Mouse (Mus musculus) G1E (cell line): ENCODE measurements at regions not wholly inside any gene's neighbourhood (a gene's known extent, or its start where the extent isn't known, plus 50 kb on each side); places are given as distances from the start of the nearest gene placed in this dataset.

Source experiments
- ATAC-seq: 2 replicates; pipeline ENCODE4 v1.8.0; 2016; ENCODE audit warnings: mild to moderate bottlenecking; ENCODE audit not compliant: insufficient number of reproducible peaks, poor library complexity, low FRiP score, severe bottlenecking; ENCODE audit errors: extremely low read depth
- DNase-seq: peaks from one replicate; pipeline ENCODE4 v3.0.0; 2012; ENCODE audit warnings: low spot score
- H3K27me3 ChIP-seq: 2 replicates; pipeline ENCODE4 v1.6.1; 2012; ENCODE audit warnings: mild to moderate bottlenecking, low read length, inconsistent platforms; ENCODE audit not compliant: insufficient read depth
- H3K36me3 ChIP-seq: replicated peaks from 2 replicates; pipeline ENCODE3; 2012; ENCODE audit warnings: mild to moderate bottlenecking, inconsistent platforms
- H3K4me1 ChIP-seq: 2 replicates; pipeline ENCODE4 v1.6.1; 2012; ENCODE audit warnings: low read depth, low read length, inconsistent platforms, mixed read lengths; ENCODE audit not compliant: insufficient read depth
- H3K4me3 ChIP-seq: 2 replicates; pipeline ENCODE4 v1.5.1; 2012; ENCODE audit warnings: low read depth, mild to moderate bottlenecking, inconsistent platforms, low read length, moderate library complexity, mixed read lengths
- H3K9me3 ChIP-seq: replicated peaks from 2 replicates; pipeline ENCODE4 v1.6.1; 2012; ENCODE audit warnings: inconsistent platforms
- CTCF ChIP-seq: IDR thresholded peaks from 2 replicates; pipeline ENCODE4 v1.5.1; 2012; ENCODE audit warnings: low read depth, low read length, inconsistent platforms, mixed read lengths
- GATA1 ChIP-seq: IDR thresholded peaks from 2 replicates; pipeline ENCODE4 v1.6.1; 2012; ENCODE audit warnings: borderline replicate concordance, low read length, inconsistent platforms, mixed read lengths
- GATA2 ChIP-seq: IDR thresholded peaks from 2 replicates; pipeline ENCODE4 v1.6.1; 2012; ENCODE audit warnings: low read depth, low read length, inconsistent platforms, borderline replicate concordance
- POLR2AphosphoS5 ChIP-seq: IDR thresholded peaks from 2 replicates; pipeline ENCODE4 v1.6.1; 2012; ENCODE audit warnings: low read depth, low read length, inconsistent platforms; ENCODE audit not compliant: insufficient replicate concordance
- TAL1 ChIP-seq: conservative IDR thresholded peaks from 2 replicates; pipeline ENCODE4 v1.6.1; 2012; ENCODE audit warnings: low read depth, low read length, inconsistent platforms, mixed read lengths

- no peak for ATAC-seq
- TF ChIP-seq GATA2 (no peak), TAL1 (no peak), GATA1 (no peak), CTCF (no peak), POLR2AphosphoS5 (no peak)
Measured at GRCm38 (mm10) chr6:117287396-117287795, 119.1 kb downstream of the Cxcl12 start.

GRCm38 (mm10) chr6:117293780-117294465 lies 125.6 kb downstream of the Cxcl12 start:
- no peaks in the 10 kb centered on the region for H3K27me3 ChIP-seq
- ATAC-seq (no peak), DNase-seq (no peak)
- peaks cover 49% of the 10 kb centered on the region for H3K9me3 ChIP-seq
- no peaks in the 10 kb centered on the region for H3K36me3 ChIP-seq
- no peak for TF ChIP-seq CTCF
- TF ChIP-seq TAL1: no peak
- TF ChIP-seq POLR2AphosphoS5: no peak
- no peak for TF ChIP-seq GATA1
- TF ChIP-seq GATA2: no peak
- no peak overlapping the region for H3K4me3 ChIP-seq
- no peaks in the 10 kb centered on the region for H3K4me1 ChIP-seq

More at GRCm38 (mm10) chr6:117287396-117287795, 119.1 kb downstream of the Cxcl12 start:
- Histone ChIP-seq H3K27me3 (no peaks in the 10 kb centered on the region), H3K36me3 (no peaks in the 10 kb centered on the region), H3K9me3 (peaks cover 30% of the 10 kb centered on the region), H3K4me1 (no peaks in the 10 kb centered on the region), H3K4me3 (no peak overlapping the region)
- DNase-seq: no peak

- H3K9me3 ChIP-seq: peaks cover 63% of the 10 kb centered on the region
- no peaks in the 10 kb centered on the region for H3K36me3 ChIP-seq
- H3K4me3 ChIP-seq: no peak overlapping the region
- no peaks in the 10 kb centered on the region for H3K27me3 ChIP-seq
- DNase-seq (no peak), ATAC-seq (no peak)
- no peaks in the 10 kb centered on the region for H3K4me1 ChIP-seq
- TF ChIP-seq CTCF: no peak
- no peak for TF ChIP-seq GATA1
- no peak for TF ChIP-seq GATA2
- TF ChIP-seq TAL1: no peak
- TF ChIP-seq POLR2AphosphoS5: no peak
Measured at GRCm38 (mm10) chr6:117297918-117298317, 129.6 kb downstream of the Cxcl12 start.

GRCm38 (mm10) chr6:117299503-117300288 lies 131.4 kb downstream of the Cxcl12 start:
- DNase-seq (no peak), ATAC-seq (no peak)
- Histone ChIP-seq H3K4me3 (no peak overlapping the region), H3K36me3 (no peaks in the 10 kb centered on the region), H3K27me3 (no peaks in the 10 kb centered on the region), H3K4me1 (no peaks in the 10 kb centered on the region), H3K9me3 (peaks cover 62% of the 10 kb centered on the region)
- no peak for TF ChIP-seq GATA1
- TF ChIP-seq CTCF: no peak
- no peak for TF ChIP-seq POLR2AphosphoS5
- no peak for TF ChIP-seq GATA2
- TF ChIP-seq TAL1: no peak

GRCm38 (mm10) chr6:117303361-117303760 lies 135.0 kb downstream of the Cxcl12 start:
- TF ChIP-seq POLR2AphosphoS5: no peak
- TF ChIP-seq CTCF: no peak
- TF ChIP-seq GATA2: no peak
- TF ChIP-seq GATA1: no peak
- no peak for TF ChIP-seq TAL1
- H3K36me3 ChIP-seq: no peaks in the 10 kb centered on the region
- no peak overlapping the region for H3K4me3 ChIP-seq
- no peaks in the 10 kb centered on the region for H3K27me3 ChIP-seq
- H3K4me1 ChIP-seq: no peaks in the 10 kb centered on the region
- H3K9me3 ChIP-seq: peaks cover 63% of the 10 kb centered on the region
- no peak for ATAC-seq
- DNase-seq: no peak

GRCm38 (mm10) chr6:117305736-117306250 lies 137.5 kb downstream of the Cxcl12 start:
- no peaks in the 10 kb centered on the region for H3K36me3 ChIP-seq
- H3K27me3 ChIP-seq: no peaks in the 10 kb centered on the region
- ATAC-seq (no peak), DNase-seq (no peak)
- H3K4me3 ChIP-seq: no peak overlapping the region
- peaks cover 55% of the 10 kb centered on the region for H3K9me3 ChIP-seq
- TF ChIP-seq POLR2AphosphoS5 (no peak), GATA1 (no peak), CTCF (no peak), GATA2 (no peak), TAL1 (no peak)
- H3K4me1 ChIP-seq: no peaks in the 10 kb centered on the region
